Mouse (Mus musculus): ENCODE results near the gene Arl1. TPM values are rescaled to one million over a fixed set of nuclear protein-coding genes. Genes with fewer than 3 reads are reported as not detected.

Arl1 gene
- total and polyA plus RNA-seq, 3 experiments: 51.7 to 93.6 TPM; not detected in 1

- TF ChIP-seq GABPA (IDR thresholded peaks at IDR 0.05; ENCODE audit: low read depth, low read length) (no peak), KAT2A (conservative IDR thresholded peaks at IDR 0.05; ENCODE audit: low read depth, low read length) (no peak), USF2 (IDR thresholded peaks at IDR 0.05; ENCODE audit: borderline replicate concordance in 1 of 2, insufficient read depth in 1 of 2, low read depth in 1 of 2, low read length in 2 of 2) (no peak), POLR2AphosphoS2 (IDR thresholded peaks at IDR 0.05; ENCODE audit: low read length) (no peak), NELFE (IDR thresholded peaks at IDR 0.05; ENCODE audit: low read depth, low read length) (no peak), USF1 (IDR thresholded peaks at IDR 0.05; ENCODE audit: low read depth, low read length) (no peak), RAD21 (IDR thresholded peaks at IDR 0.05; ENCODE audit: low read depth, low read length) (no peak), TBP (IDR thresholded peaks at IDR 0.05; ENCODE audit: low read depth, low read length) (no peak), ZNF384 (IDR thresholded peaks at IDR 0.05; ENCODE audit: low read depth, low read length) (no peak), MYC (IDR thresholded peaks at IDR 0.05; ENCODE audit: low read depth, low read length) (no peak), ZC3H11A (IDR thresholded peaks at IDR 0.05; ENCODE audit: low read depth, low read length) (no peak), POLR2AphosphoS5 (IDR thresholded peaks at IDR 0.05; ENCODE audit: borderline replicate concordance, low read depth, low read length) (no peak), CHD2 (IDR thresholded peaks at IDR 0.05; ENCODE audit: low read length) (no peak), ETS1 (IDR thresholded peaks at IDR 0.05; ENCODE audit: low read depth, low read length) (no peak), EP300 (IDR thresholded peaks at IDR 0.05; ENCODE audit: low read depth in 1 of 2, low read length in 2 of 2) (no peak), ELF1 (IDR thresholded peaks at IDR 0.05; ENCODE audit: low read depth, low read length) (no peak), TCF12 (IDR thresholded peaks at IDR 0.05; ENCODE audit: low read depth, low read length) (no peak), JUND (IDR thresholded peaks at IDR 0.05; ENCODE audit: low read depth, low read length) (no peak)
- peaks cover 0 to 7% of the 10 kb centered on the region in 2 experiments; a peak in 2 of 4 replicates for H3K4me1 ChIP-seq (ENCODE audit: control insufficient read depth in 1 of 2, insufficient read depth in 2 of 2, low read length in 2 of 2)
- H3K9ac ChIP-seq (ENCODE audit: control insufficient read depth, low read depth, low read length, poor library complexity, severe bottlenecking): no peak overlapping the region
- no peak overlapping the region for H3K27ac ChIP-seq (ENCODE audit: control insufficient read depth, low read depth, low read length)
- no peaks in the 10 kb centered on the region for H3K79me2 ChIP-seq (ENCODE audit: control insufficient read depth, insufficient read depth, low read length, poor library complexity)
- H3K36me3 ChIP-seq (ENCODE audit: control insufficient read depth in 1 of 2, insufficient read depth in 2 of 2, low read length in 2 of 2): peaks cover 0 to 6% of the 10 kb centered on the region in 2 experiments; a peak in 2 of 4 replicates
- no peaks in the 10 kb centered on the region for H3K9me3 ChIP-seq (replicated peaks; ENCODE audit: insufficient read depth, low read length)
- DNase-seq (ENCODE audit: low read depth, low spot score): no peak
- H3K27me3 ChIP-seq (ENCODE audit: control insufficient read depth in 1 of 2, insufficient read depth in 2 of 2, low read length in 2 of 2): peaks cover 0 to 3% of the 10 kb centered on the region in 2 experiments; a peak in 3 of 4 replicates
- no peak overlapping the region for H3K4me3 ChIP-seq (ENCODE audit: control insufficient read depth in 1 of 2, insufficient read depth in 1 of 2, low read depth in 2 of 2, low read length in 2 of 2)
Measured at GRCm38 (mm10) chr10:88714744-88715143, 15.9 kb upstream of the Arl1 start.

- no peaks in the 10 kb centered on the region for H3K9me3 ChIP-seq (replicated peaks; ENCODE audit: insufficient read depth, low read length)
- no peak overlapping the region for H3K4me3 ChIP-seq (ENCODE audit: control insufficient read depth in 1 of 2, insufficient read depth in 1 of 2, low read depth in 2 of 2, low read length in 2 of 2)
- no peak for DNase-seq (ENCODE audit: low read depth, low spot score)
- no peaks in the 10 kb centered on the region for H3K79me2 ChIP-seq (ENCODE audit: control insufficient read depth, insufficient read depth, low read length, poor library complexity)
- peaks cover 0 to 6% of the 10 kb centered on the region in 2 experiments; a peak in 2 of 4 replicates for H3K36me3 ChIP-seq (ENCODE audit: control insufficient read depth in 1 of 2, insufficient read depth in 2 of 2, low read length in 2 of 2)
- peaks cover 0 to 3% of the 10 kb centered on the region in 2 experiments; a peak in 3 of 4 replicates for H3K27me3 ChIP-seq (ENCODE audit: control insufficient read depth in 1 of 2, insufficient read depth in 2 of 2, low read length in 2 of 2)
- peaks cover 0 to 7% of the 10 kb centered on the region in 2 experiments; a peak in 2 of 4 replicates for H3K4me1 ChIP-seq (ENCODE audit: control insufficient read depth in 1 of 2, insufficient read depth in 2 of 2, low read length in 2 of 2)
- no peak overlapping the region for H3K9ac ChIP-seq (ENCODE audit: control insufficient read depth, low read depth, low read length, poor library complexity, severe bottlenecking)
- TF ChIP-seq UBTF (IDR thresholded peaks at IDR 0.05; ENCODE audit: borderline replicate concordance, insufficient read depth, low read depth, low read length): no peak
- TF ChIP-seq TBP (IDR thresholded peaks at IDR 0.05; ENCODE audit: low read depth, low read length): no peak
- TF ChIP-seq POLR2AphosphoS5 (IDR thresholded peaks at IDR 0.05; ENCODE audit: borderline replicate concordance, low read depth, low read length): no peak
- TF ChIP-seq MAX (IDR thresholded peaks at IDR 0.05; ENCODE audit: low read length): no peak
- TF ChIP-seq MYB (IDR thresholded peaks at IDR 0.05; ENCODE audit: low read depth, low read length): no peak
- no peak for TF ChIP-seq ZMIZ1 (IDR thresholded peaks at IDR 0.05; ENCODE audit: low read depth, low read length)
- no peak for TF ChIP-seq RAD21 (IDR thresholded peaks at IDR 0.05; ENCODE audit: low read depth, low read length)
- TF ChIP-seq ZNF384 (IDR thresholded peaks at IDR 0.05; ENCODE audit: low read depth, low read length): no peak
- TF ChIP-seq NELFE (IDR thresholded peaks at IDR 0.05; ENCODE audit: low read depth, low read length): no peak
- H3K27ac ChIP-seq (ENCODE audit: control insufficient read depth, low read depth, low read length): no peak overlapping the region
Measured at GRCm38 (mm10) chr10:88715621-88716020, 15.0 kb upstream of the Arl1 start.

All from MEL (cell line).